Mouse (Mus musculus) leukemia stem cell, adult 10-12 weeks (primary cell): ENCODE results near the gene Zfp955a. TPM values are rescaled to one million over a fixed set of nuclear protein-coding genes. Genes with fewer than 3 reads are reported as not detected.

Experiments
- polyA plus RNA-seq: library from polyadenylated mRNA; stranded (reverse); fragments of >175 nt; gene quantifications from 2 replicates; pipeline ENCODE4 v1.2.3, GENCODE M21; 2012; ENCODE audit warnings: low replicate concordance

Zfp955a gene
- 0.31 TPM in 1 of 2 replicates, not detected in the other for polyA plus RNA-seq

DNA sequence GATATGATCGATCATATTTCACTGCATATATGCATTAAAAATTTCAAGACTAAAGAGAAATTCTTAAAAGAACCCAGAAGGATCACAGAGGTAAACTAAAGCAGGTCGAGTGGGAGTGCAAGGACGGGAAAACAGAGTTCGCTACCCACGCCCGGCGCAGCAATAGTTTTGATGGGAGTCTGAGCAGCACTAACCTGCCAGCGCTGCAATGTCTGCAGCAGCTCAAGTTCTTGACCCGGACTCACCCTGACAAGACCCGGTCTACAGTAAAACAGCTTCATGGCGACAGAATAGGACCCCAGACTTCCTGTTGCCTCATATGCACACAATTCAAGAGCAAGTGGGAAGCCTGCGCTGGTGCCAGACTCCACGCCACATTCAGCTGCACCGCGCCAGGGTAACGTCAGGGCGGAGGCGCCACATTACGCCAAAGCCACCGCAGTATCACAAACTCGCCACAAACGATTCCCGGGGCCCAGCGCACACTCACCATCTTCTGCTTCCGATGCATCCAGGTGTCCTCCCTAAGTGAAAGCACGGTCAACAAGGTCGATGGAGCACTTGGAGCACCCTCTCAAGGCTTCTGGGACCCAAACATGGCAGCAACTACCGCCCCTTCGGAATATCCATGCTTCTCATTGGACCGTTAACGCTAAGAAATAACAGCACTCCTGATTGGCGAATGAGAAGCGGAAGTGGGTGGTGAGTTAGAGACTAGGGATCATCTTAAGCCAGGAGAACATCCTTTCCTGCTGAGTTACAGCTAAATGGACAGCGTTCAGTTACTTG lies at the start of gene Zfp955a:
Zfp955a (minus strand) TSS at position 616 of the 789 bp plus-strand sequence.

DNA sequence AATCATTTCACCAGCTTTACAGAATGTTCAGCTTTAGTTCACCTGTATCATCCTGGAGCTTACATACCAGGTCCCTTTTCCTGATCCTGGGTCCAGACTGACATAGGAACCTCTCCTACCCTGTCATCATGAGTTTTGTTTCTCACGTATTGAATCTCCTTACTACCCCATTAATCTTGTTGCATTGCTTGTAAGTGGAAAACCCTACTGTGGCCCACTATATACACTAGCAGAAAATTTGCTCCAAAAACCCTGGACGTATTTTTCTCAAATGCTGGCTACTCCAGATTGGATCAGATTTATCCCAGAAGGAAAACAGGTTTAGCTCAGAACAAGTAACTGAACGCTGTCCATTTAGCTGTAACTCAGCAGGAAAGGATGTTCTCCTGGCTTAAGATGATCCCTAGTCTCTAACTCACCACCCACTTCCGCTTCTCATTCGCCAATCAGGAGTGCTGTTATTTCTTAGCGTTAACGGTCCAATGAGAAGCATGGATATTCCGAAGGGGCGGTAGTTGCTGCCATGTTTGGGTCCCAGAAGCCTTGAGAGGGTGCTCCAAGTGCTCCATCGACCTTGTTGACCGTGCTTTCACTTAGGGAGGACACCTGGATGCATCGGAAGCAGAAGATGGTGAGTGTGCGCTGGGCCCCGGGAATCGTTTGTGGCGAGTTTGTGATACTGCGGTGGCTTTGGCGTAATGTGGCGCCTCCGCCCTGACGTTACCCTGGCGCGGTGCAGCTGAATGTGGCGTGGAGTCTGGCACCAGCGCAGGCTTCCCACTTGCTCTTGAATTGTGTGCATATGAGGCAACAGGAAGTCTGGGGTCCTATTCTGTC lies 34.3 kb upstream of the Zfp955a start, which contains the start of gene Zfp955b:
Zfp955b (plus strand) TSS at position 506 of the 837 bp plus-strand sequence.

DNA sequence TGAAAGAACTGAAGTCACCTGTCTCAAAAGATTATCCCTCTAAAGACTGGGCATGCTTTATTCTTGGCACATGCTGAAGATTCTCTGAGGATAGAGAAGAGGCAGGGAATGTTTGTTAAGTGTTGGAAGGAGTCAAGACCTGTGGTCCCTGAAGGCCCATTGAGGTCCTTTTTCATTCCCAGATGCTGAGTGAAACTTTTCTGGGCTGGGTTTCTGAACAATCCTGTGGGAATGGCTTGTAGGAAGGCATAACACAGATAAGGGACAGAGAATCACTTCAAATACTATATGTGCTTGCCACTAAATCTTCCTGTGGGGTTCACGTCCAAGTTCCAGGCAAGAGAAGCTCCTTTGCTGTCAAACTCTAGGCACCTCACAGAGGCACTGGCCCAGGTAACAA lies 9.4 kb upstream of the Zfp955a start, which contains the start of gene Olfr63:
Olfr63 (plus strand) TSS at position 301 of the 400 bp plus-strand sequence.

DNA sequence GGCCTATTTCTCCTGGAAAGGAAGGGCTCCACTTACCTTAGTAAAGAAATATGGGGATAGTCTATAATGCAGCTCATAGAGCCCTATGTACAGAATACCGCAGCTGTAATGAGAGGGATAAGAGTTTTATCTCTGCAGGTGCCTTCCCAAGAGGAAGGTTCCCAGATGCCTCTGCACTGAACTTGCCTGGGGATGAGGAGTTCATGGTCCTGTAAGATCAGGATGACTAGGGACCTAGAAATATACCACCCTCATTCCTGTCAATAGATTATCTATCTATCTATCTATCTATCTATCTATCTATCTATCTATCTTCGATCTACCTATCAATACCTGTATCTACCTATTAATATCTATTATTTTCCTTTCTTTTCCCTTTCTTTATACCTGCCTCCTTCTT lies 33.4 kb downstream of the Zfp955a start, which contains the start of gene Olfr1564:
Olfr1564 (minus strand) TSS at position 101 of the 400 bp plus-strand sequence.

DNA sequence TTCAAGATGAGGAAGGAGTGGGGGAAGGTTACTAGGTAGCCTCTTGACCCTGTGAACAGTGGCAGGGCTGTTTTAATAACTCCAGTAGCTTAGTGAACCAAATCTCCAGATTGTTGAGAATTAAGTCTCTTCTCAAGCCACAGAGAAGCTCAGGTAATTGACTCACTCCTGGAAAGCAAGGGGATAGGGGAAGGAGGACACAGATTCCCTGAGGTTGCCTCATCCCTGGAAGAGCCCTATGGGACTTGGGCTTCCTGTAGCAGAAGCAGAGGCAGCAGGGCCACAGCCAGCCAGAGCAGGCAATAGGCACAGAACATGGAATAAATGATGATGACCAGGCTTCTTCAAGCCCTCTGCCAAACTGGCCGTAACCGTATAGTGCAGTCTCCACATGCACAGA lies 63.9 kb downstream of the Zfp955a start, which contains the start of gene Olfr239:
Olfr239 (plus strand) TSS at position 301 of the 400 bp plus-strand sequence.

Other genes starting within 250 kb of the Zfp955a start
- gene Zfp763, start 221.7 kb downstream of the Zfp955a start, polyA plus RNA-seq = 0.44 TPM in 1 of 2 replicates, not detected in the other
- gene 4921501E09Rik, start 187.1 kb downstream of the Zfp955a start, polyA plus RNA-seq = not detected in 2 replicates
- 0.07 and 0.34 TPM in 2 replicates for gene Zfp563, start 165.8 kb downstream of the Zfp955a start, polyA plus RNA-seq
- not detected in 2 replicates for gene Morc2b, start 115.5 kb downstream of the Zfp955a start, polyA plus RNA-seq
- not detected in 2 replicates for gene Olfr55, start 86.7 kb downstream of the Zfp955a start, polyA plus RNA-seq
- not detected in 2 replicates for gene Olfr239, start 63.8 kb downstream of the Zfp955a start, polyA plus RNA-seq
- gene Olfr1564, start 33.5 kb downstream of the Zfp955a start, polyA plus RNA-seq = not detected in 2 replicates
- 0.05 TPM in 1 of 2 replicates, not detected in the other for gene Olfr63, start 9.5 kb upstream of the Zfp955a start, polyA plus RNA-seq
- gene Zfp955b, start 34.4 kb upstream of the Zfp955a start, polyA plus RNA-seq = 0.38 TPM in 1 of 2 replicates, not detected in the other
- 0.31 TPM in 1 of 2 replicates, not detected in the other for gene Zfp81, start 103.7 kb upstream of the Zfp955a start, polyA plus RNA-seq
- 0.21 and 0.90 TPM in 2 replicates for gene Zfp101, start 139.5 kb upstream of the Zfp955a start, polyA plus RNA-seq
- gene Actl9, start 177.8 kb upstream of the Zfp955a start, polyA plus RNA-seq = not detected in 2 replicates